Mouse (Mus musculus): ENCODE results near the gene Thada.

The Thada gene

GRCm38 (mm10) chr17:84141691-84142090, 324.3 kb downstream of the Thada start:
- peak; percentile 56 to 67 for DNase-seq

GRCm38 (mm10) chr17:84140822-84141507, 325.0 kb downstream of the Thada start:
- peak; percentile 51 to 58 for DNase-seq
